Mouse (Mus musculus) brain, embryonic 14.5 days (tissue): ENCODE data around the gene Ccna1.
A peak's percentile ranks its signal among the peaks of the same experiment; 100 is the strongest.

Experiments
- CTCF ChIP-seq: fragments of 200-500 bp; IDR thresholded peaks from 2 replicates; pipeline ENCODE4 v1.5.1; 2012; ENCODE audit warnings: inconsistent platforms, mild to moderate bottlenecking, moderate library complexity, borderline replicate concordance; ENCODE audit not compliant: insufficient read depth, insufficient read length; ENCODE audit errors: extremely low read depth
- POLR2A ChIP-seq: fragments of 200-500 bp; IDR thresholded peaks from 2 replicates; pipeline ENCODE4 v1.6.1; 2012; ENCODE audit warnings: mild to moderate bottlenecking, inconsistent platforms, borderline replicate concordance; ENCODE audit not compliant: poor library complexity, insufficient read depth, insufficient read length, severe bottlenecking; ENCODE audit errors: extremely low read depth

DNA sequence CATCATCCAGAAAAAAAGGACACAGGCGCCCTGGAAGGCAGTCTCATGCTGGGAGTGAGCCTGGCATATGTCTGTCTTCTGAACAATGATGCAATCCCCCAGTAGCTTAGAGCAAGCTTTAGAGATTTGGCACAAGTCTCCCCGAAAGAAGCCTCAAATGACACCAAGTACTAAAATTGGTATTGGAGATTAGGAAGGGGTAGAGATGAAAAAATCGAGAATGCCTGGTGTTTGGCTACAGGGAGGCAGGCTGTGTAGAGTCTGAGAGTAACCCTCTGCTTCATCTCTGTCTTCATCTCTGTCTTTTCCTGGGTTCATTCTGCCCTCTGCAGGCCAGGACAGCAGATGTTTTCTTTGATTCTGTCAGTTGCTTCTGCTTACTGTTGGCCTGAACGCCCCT is 32.1 kb upstream of the Ccna1 start:
- TF ChIP-seq CTCF = peak; percentile 38; the same call in 1 of the 2 replicates
- no peak for TF ChIP-seq POLR2A
